Mouse (Mus musculus) spleen, adult 2 months (tissue): ENCODE data around the gene Serpinb1a. TPM values are rescaled to one million over a fixed set of nuclear protein-coding genes. Genes with fewer than 3 reads are reported as not detected.
A peak's percentile ranks its signal among the peaks of the same experiment; 100 is the strongest.
"Not testable (repeated sequence)": the region's sequence is repeated elsewhere in the genome, so short reads cannot be mapped to it uniquely, and the experiment has no call there.

Experiments used
- DNase-seq, 2 experiments: peaks; one replicate each; pipeline versions ENCODE4 v3.0.0 to v3.0.0-alpha.2; 2012 to 2021; ENCODE audit warnings: low spot score in 2 of 2, low read depth in 1 of 2
- H3K27ac ChIP-seq: fragments of 200-500 bp; 2 replicates; pipeline ENCODE4 v1.5.1; 2012; ENCODE audit warnings: low read length, inconsistent platforms; ENCODE audit not compliant: insufficient read depth
- H3K27me3 ChIP-seq: fragments of 200-500 bp; 2 replicates; pipeline ENCODE4 v1.6.1; 2012; ENCODE audit warnings: mild to moderate bottlenecking, moderate library complexity, low read length, inconsistent platforms; ENCODE audit not compliant: control insufficient read depth, insufficient read depth
- H3K36me3 ChIP-seq: fragments of 200-500 bp; 2 replicates; pipeline ENCODE4 v1.6.1; 2012; ENCODE audit warnings: mild to moderate bottlenecking, low read length, inconsistent platforms; ENCODE audit not compliant: control insufficient read depth, insufficient read depth
- H3K4me1 ChIP-seq: fragments of 200-500 bp; 2 replicates; pipeline ENCODE4 v1.6.1; 2011; ENCODE audit warnings: inconsistent platforms; ENCODE audit not compliant: control insufficient read depth, insufficient read depth, insufficient read length
- H3K4me3 ChIP-seq: fragments of 200-500 bp; 2 replicates; pipeline ENCODE4 v1.5.1; 2011; ENCODE audit warnings: mild to moderate bottlenecking, inconsistent platforms; ENCODE audit not compliant: insufficient read depth, insufficient read length; ENCODE audit errors: extremely low read depth
- CTCF ChIP-seq: fragments of 200-500 bp; IDR thresholded peaks from 2 replicates; pipeline ENCODE4 v1.5.1; 2011; ENCODE audit warnings: mild to moderate bottlenecking, inconsistent platforms; ENCODE audit not compliant: insufficient read depth, insufficient read length, insufficient replicate concordance; ENCODE audit errors: extremely low read depth
- POLR2A ChIP-seq: fragments of 200-500 bp; IDR thresholded peaks from 2 replicates; pipeline ENCODE4 v1.6.1; 2011; ENCODE audit warnings: low read depth, low read length, inconsistent platforms
- WGBS: fragments of 180-500 bp; shearing (Covaris S2); methylation state at CpG from one replicate; pipeline ENCODE4 v1.1.7; 2018; 5-methylcytosine and 5-hydroxymethylcytosine counted together
- polyA plus RNA-seq: library from polyadenylated mRNA; depleted of rRNA; stranded (reverse); fragments of >200 nt; gene quantifications from 2 replicates; pipeline ENCODE4 v1.2.3, GENCODE M21; 2012; rRNA removed

Gene Serpinb1a
- polyA plus RNA-seq: 24.6 and 30.2 TPM in 2 replicates

DNA sequence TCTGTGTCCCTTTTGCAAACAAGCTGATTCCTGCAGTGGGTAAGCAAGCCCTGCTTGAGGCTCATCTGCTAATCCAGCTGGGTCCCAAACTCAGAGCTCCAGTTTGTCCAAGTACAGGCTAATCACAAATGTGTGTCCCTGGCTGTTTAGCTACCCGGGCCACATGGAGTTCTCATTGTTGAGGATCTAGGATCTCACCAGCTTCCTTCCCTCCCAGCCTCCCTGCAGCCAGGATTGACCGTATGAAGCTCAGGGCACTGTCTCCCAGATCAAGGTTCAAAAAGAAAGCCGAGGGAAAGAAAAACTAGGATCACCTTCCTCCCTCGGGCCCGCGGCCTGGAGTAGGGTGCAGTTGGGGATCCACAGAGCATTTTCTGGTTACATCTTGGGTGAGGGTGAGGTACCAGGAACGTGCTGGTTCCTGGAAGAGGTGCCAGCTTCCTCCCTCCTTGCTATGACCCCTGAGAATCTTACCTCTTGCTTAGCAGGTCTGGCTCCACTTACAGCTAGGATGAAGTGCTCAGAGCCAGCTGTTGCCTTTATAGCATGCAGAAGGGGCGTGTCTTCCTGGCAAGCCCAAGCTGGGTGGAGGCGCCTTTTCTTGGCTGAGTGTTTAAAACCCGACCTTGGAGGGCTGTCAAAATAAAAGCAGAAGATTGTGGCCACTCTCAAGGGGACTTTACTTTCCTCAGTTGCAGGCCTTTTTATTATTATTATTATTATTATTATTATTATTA is at the start of gene Serpinb1a:
TSS of gene Serpinb1a (minus strand) at position 518 of the 737 bp plus-strand sequence.
- peak within 1 kb of the TSS; percentile 71 for H3K4me3 ChIP-seq
- WGBS: 16% methylated on average over 10 of the region's 10 CpGs
- H3K27me3 ChIP-seq: no peaks in the 10 kb centered on the region
- H3K36me3 ChIP-seq: peaks cover 15% of the 10 kb centered on the region
- DNase-seq: peak; percentile 35 to 78
- TF ChIP-seq CTCF (no peak), POLR2A (peak; percentile 95)
- H3K27ac ChIP-seq: peak within 1 kb of the TSS; percentile 87
- H3K4me1 ChIP-seq: peaks cover 15% of the 10 kb centered on the region; the same call in 1 of the 2 replicates

DNA sequence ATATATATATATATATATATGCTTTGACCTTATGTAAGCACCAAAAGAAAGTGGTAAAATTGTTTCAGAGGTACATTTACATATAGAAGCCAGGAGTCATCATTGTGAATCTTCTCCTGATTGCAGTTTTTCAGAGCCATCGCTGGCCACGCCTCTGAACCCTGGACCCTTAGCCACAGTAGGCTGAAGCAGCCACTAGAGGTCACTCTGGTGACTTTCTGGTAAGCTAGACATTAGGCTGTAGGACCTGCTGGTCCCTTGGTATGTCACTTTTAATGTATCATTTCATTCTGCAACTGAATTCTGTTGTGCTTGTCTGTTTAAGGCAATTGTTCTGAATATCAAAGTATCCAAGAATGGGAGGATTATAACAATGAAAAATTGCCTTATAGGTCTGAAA is 49.7 kb upstream of the Serpinb1a start:
- no peaks in the 10 kb centered on the region for H3K36me3 ChIP-seq
- TF ChIP-seq CTCF: peak; percentile 57; the same call in 1 of the 2 replicates
- no peak for TF ChIP-seq POLR2A
- H3K4me1 ChIP-seq: no peaks in the 10 kb centered on the region
- DNase-seq: peak; percentile 44 to 64
- no peaks in the 10 kb centered on the region for H3K27me3 ChIP-seq
- no peak overlapping the region for H3K27ac ChIP-seq
- no peak overlapping the region for H3K4me3 ChIP-seq
- 17% methylated on average over 2 of the region's 2 CpGs for WGBS

DNA sequence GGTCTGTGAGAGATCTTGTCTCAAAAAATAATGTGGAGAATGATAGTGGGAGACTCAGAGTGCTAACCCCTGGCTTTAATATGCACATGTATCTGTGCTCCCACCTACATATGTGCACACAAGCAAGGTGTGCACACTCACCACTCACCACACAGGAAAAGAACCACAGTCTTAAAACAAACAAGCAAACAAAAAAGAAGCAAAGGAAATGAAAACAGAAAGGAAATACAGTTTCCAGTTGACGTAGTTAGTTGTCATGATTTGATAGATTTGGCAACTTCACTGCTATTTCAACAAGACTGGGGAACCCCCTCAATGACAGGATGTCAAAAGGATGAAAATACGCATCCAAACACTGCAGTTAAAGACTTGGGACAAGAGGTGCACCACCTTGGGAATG is 48.1 kb upstream of the Serpinb1a start:
- not testable (repeated sequence) for DNase-seq, H3K36me3 ChIP-seq, H3K4me3 ChIP-seq, H3K27me3 ChIP-seq, H3K27ac ChIP-seq, H3K4me1 ChIP-seq
- WGBS: 58% methylated on average over 2 of the region's 2 CpGs

DNA sequence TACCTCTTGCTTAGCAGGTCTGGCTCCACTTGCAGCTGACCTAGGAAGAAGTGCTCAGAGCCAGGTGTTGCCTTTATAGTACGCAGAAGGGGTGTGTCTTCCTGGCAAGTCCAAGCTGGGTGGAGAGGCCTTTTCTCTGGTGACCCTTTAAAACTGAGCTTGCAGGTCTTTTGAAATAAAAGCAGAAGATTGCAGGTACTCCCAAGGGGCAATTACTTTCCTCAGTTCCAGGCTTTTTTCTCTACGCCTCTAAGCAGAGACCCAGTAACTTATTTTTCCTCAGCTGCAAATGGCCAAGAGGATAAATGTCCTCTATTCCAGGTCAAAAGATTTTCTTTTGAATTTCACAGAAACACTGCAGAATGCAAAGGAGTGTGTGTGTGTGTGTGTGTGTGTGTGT is 47.1 kb upstream of the Serpinb1a start, which contains the start of gene Serpinb1c:
TSS of gene Serpinb1c (minus strand) at position 101 of the 400 bp plus-strand sequence.
- Histone ChIP-seq H3K4me3 (no peak within 1 kb of the TSS), H3K27me3 (no peaks in the 10 kb centered on the region), H3K4me1 (no peaks in the 10 kb centered on the region), H3K36me3 (no peaks in the 10 kb centered on the region), H3K27ac (no peak within 1 kb of the TSS)
- no peak for DNase-seq
- WGBS: 93% methylated on average over 2 of the region's 2 CpGs
- TF ChIP-seq POLR2A (no peak), CTCF (no peak)

DNA sequence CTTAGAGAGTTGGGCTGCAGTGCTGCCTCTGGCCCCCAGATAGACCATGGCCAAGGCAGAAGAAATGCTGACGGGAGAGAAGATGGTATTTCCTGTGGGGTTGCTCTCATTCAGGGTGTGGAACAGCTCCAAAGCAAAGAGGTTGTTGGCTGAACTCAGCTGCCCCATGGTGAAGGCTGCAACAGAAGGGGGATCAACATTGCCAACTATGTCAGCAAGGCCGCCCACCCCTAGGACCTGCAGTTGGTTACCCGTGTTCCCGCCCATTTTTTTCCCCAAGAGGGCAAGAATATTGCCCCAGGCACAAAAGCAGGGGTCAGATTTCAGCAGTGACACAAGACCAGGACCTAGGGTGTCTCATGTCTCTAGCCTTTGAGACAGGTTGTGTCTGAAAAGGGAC is 45.9 kb upstream of the Serpinb1a start:
- Histone ChIP-seq H3K4me1 (no peaks in the 10 kb centered on the region), H3K27me3 (no peaks in the 10 kb centered on the region), H3K4me3 (no peak overlapping the region), H3K36me3 (no peaks in the 10 kb centered on the region), H3K27ac (no peak overlapping the region)
- no peak for TF ChIP-seq CTCF
- TF ChIP-seq POLR2A: no peak
- DNase-seq: no peak
- 72% methylated on average over 4 of the region's 4 CpGs for WGBS

DNA sequence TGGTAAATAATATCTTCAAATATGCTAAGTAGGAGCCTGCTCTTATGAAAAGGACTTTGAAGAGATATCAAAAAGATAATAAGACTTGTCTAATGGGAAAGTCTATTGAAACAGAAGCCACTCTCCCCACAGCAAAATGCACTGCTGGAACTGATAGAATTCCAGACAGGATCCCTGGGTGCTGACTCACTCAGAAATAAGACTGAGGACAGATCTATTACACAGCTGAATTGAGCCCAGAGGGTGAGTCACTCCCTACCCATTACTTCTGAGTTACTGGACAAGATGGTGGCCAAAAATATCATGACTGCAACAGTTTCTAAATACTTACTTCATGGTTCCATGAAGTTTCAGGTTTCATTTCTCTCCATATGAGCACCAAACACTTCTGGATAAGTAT is 33.8 kb upstream of the Serpinb1a start:
- no peaks in the 10 kb centered on the region for H3K27me3 ChIP-seq
- TF ChIP-seq POLR2A (no peak), CTCF (no peak)
- no peak overlapping the region for H3K27ac ChIP-seq
- no peak overlapping the region for H3K4me3 ChIP-seq
- no peaks in the 10 kb centered on the region for H3K36me3 ChIP-seq
- no peak for DNase-seq
- H3K4me1 ChIP-seq: no peaks in the 10 kb centered on the region

DNA sequence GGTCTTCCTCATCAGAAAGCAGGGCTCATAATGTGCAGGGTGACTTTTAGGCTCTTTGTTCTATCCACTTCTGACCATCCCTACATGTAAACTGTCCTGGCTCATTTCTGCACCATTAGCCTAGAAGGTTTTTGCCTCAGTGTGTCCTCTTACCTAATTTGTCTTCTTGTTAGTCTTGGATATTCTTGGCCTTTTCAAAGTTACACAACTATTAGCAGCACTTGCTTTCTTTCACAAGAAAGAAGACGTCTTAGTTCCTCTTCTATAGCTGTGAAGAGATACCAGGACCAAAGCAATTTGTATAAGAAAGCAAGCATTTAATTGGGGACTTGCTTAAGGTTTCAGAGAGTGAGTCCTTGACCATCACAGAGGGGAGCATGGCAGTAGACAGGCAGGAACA is 22.9 kb upstream of the Serpinb1a start:
- Histone ChIP-seq H3K27me3 (no peaks in the 10 kb centered on the region), H3K4me3 (no peak overlapping the region), H3K27ac (no peak overlapping the region), H3K36me3 (no peaks in the 10 kb centered on the region), H3K4me1 (no peaks in the 10 kb centered on the region)
- no peak for DNase-seq
- TF ChIP-seq CTCF (no peak), POLR2A (no peak)
- 62% methylated on average over 1 of the region's 1 CpGs for WGBS
